Mouse (Mus musculus) gastrocnemius, postnatal 36 days (tissue): Measurements from ENCODE around the gene Tm7sf2. TPM values are rescaled to one million over a fixed set of nuclear protein-coding genes. Genes with fewer than 3 reads are reported as not detected.

Experiments used
- DNase-seq, 2 experiments: peaks; one replicate each; pipeline ENCODE4 v3.0.0; 2022
- intact Hi-C: fragments of 180-260 bp; cut with DNase I; formaldehyde crosslinking; loops from one replicate; pipeline ENCODE4 v1.15.1; 2025
- microRNA-seq, 2 experiments: library from miRNA; unstranded; fragments of <30 nt; microRNA quantifications; one replicate each; pipeline ENCODE4 v1.2.0; 2021
- total RNA-seq, 2 experiments: library from RNA; stranded (reverse); gene quantifications; 2 replicates each; pipeline ENCODE4 v1.2.3; 2021

Tm7sf2 gene
- total RNA-seq, 2 experiments from 2014 or later = 4.9 to 5.1 TPM

- intact Hi-C loops = loop anchor here (5.0 kb wide), 1 partner anchor 93 kb away; the partner anchor contains the start of gene Cdc42ep2
- peak; percentile 44 to 50 for DNase-seq
These were observed 53.1 kb downstream of the Tm7sf2 start for GRCm38 (mm10) chr19:6014991-6015510.

DNA sequence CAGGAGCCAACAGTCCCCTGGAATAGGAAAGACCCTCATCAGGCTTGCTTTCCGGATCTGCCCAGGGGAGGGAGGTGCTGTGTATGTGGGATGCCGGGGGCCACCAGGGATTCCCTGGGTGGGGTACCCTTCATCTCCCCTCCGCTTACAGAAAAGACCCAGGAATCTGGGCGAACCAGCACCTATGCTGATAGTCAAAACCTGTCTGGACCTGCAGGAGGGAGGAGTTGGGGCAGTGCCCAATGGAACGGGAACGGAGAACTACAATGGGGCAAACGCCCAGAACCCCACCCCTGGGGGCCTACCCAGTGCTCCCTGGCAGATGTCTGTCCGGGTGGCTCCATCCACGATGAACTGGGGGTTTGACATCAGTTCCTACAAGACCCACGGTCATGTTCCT lies 54.5 kb downstream of the Tm7sf2 start:
- no peak for DNase-seq
- intact Hi-C loops = no loop called here

Small RNA genes within 50 kb of the gene (microRNA-seq; reads per million reads assigned to microRNA genes)
- gene Mir6988 = 0 to 0.72 reads per million in 2 experiments

Other genes with a start within 250 kb of the Tm7sf2 start
- gene Frmd8, start 193.1 kb downstream of the Tm7sf2 start, total RNA-seq = 1 to 10 TPM; 4.5 to 5.0 TPM
- gene Slc25a45, start 190.6 kb downstream of the Tm7sf2 start, total RNA-seq = 1 to 10 TPM in 1 of 2 experiments, under 1 TPM in 1; 0.99 to 1.0 TPM
- under 1 TPM in 1 of 2 experiments, not detected in 1; 0.20 TPM for gene Tigd3, start 174.2 kb downstream of the Tm7sf2 start, total RNA-seq
- 10 to 100 TPM; 75.1 to 81.4 TPM for gene Dpf2, start 155.4 kb downstream of the Tm7sf2 start, total RNA-seq
- gene Cdc42ep2, start 143.6 kb downstream of the Tm7sf2 start, total RNA-seq = 10 to 100 TPM; 10.1 to 12.4 TPM
- gene Pola2, start 104.2 kb downstream of the Tm7sf2 start, total RNA-seq = 10 to 100 TPM in 1 of 2 experiments, 1 to 10 TPM in 1; 8.6 to 11.6 TPM
- gene Slc22a20, start 82.2 kb downstream of the Tm7sf2 start, total RNA-seq = not detected
- 10 to 100 TPM; 82.6 to 95.2 TPM for gene Capn1, start 52.5 kb downstream of the Tm7sf2 start, total RNA-seq
- 10 to 100 TPM; 14.4 to 15.8 TPM for gene Syvn1, start 21.8 kb downstream of the Tm7sf2 start, total RNA-seq
- gene Mrpl49, start 10.6 kb downstream of the Tm7sf2 start, total RNA-seq = 10 to 100 TPM; 25.8 TPM
- 100 to 1,000 TPM; 333 to 400 TPM for gene Fau, start 10.5 kb downstream of the Tm7sf2 start, total RNA-seq
- 1 to 10 TPM; 7.6 to 9.0 TPM for gene Znhit2, start 7.2 kb downstream of the Tm7sf2 start, total RNA-seq
- 10 to 100 TPM; 15.7 to 19.3 TPM for gene Vps51, start 8.9 kb upstream of the Tm7sf2 start, total RNA-seq
- gene Tmem262, start 11.7 kb upstream of the Tm7sf2 start, total RNA-seq = not detected
- gene Gm28374, start 13.9 kb upstream of the Tm7sf2 start, total RNA-seq = not detected
- gene Zfpl1, start 16.6 kb upstream of the Tm7sf2 start, total RNA-seq = 10 to 100 TPM; 10.2 to 10.3 TPM
- under 1 TPM in 1 of 2 experiments, not detected in 1; 0.28 TPM for gene Cdca5, start 16.6 kb upstream of the Tm7sf2 start, total RNA-seq
- gene AC131692.1, start 26.0 kb upstream of the Tm7sf2 start, total RNA-seq = not detected
- not detected for gene Naaladl1, start 37.4 kb upstream of the Tm7sf2 start, total RNA-seq
- gene Sac3d1, start 50.3 kb upstream of the Tm7sf2 start, total RNA-seq = 1 to 10 TPM; 8.7 to 9.8 TPM
- 10 to 100 TPM in 1 of 2 experiments, 1 to 10 TPM in 1; 8.6 to 10.6 TPM for gene Snx15, start 59.9 kb upstream of the Tm7sf2 start, total RNA-seq
- under 1 TPM; 0.17 to 0.26 TPM for gene Batf2, start 72.6 kb upstream of the Tm7sf2 start, total RNA-seq
- 10 to 100 TPM; 51.8 to 62.6 TPM for gene Arl2, start 73.2 kb upstream of the Tm7sf2 start, total RNA-seq
- gene Majin, start 116.0 kb upstream of the Tm7sf2 start, total RNA-seq = not detected
- not detected for gene Gpha2, start 158.0 kb upstream of the Tm7sf2 start, total RNA-seq
- 10 to 100 TPM; 32.2 to 34.6 TPM for gene Ppp2r5b, start 167.5 kb upstream of the Tm7sf2 start, total RNA-seq
- 10 to 100 TPM; 16.5 to 18.0 TPM for gene Atg2a, start 173.3 kb upstream of the Tm7sf2 start, total RNA-seq
- gene Ehd1, start 208.4 kb upstream of the Tm7sf2 start, total RNA-seq = 10 to 100 TPM; 23.5 to 36.0 TPM
- gene Cdc42bpg, start 238.1 kb upstream of the Tm7sf2 start, total RNA-seq = 1 to 10 TPM; 4.3 to 5.2 TPM